In genomic region chr17:37525427-37525826, GRCm38 (mm10) we compare ENCODE assay signal across 28 mouse cellular contexts. TPM values are rescaled to one million over a fixed set of nuclear protein-coding genes. Genes with fewer than 3 reads are reported as not detected.
A peak's percentile ranks its signal among the peaks of the same experiment; 100 is the strongest.
DNase-seq lines count a peak whose midpoint lies in the region; ATAC-seq and TF ChIP-seq lines count a peak whose summit lies in the region.
"Not testable (repeated sequence)": the region's sequence is repeated elsewhere in the genome, so short reads cannot be mapped to it uniquely, and the experiment has no call there.
"Had no signal": no experiment of that assay in that cellular context is flagged by ENCODE, and none has a peak within 500 bp of the region (broad histone marks: within the 10 kb centered on the region; RNA-seq: fewer than 3 reads in every experiment).

No protein-coding gene starts in this region.

- not testable (repeated sequence) for H3K4me1 ChIP-seq in lung, postnatal 0 days (ENCODE audit: insufficient read depth, low read depth, low read length)

- not testable (repeated sequence) for TF ChIP-seq EP300 in lung, postnatal 0 days (IDR thresholded peaks at IDR 0.05)

- not testable (repeated sequence) for H3K9me3 ChIP-seq in lung, postnatal 0 days (ENCODE audit: low read length)

- peak; percentile 3 for DNase-seq in left cerebral cortex, adult 9 months (ENCODE audit: low spot score in 2 of 2)
- DNase-seq in lung, postnatal 0 days (ENCODE audit: low spot score), result peak; percentile 4

- TF ChIP-seq CTCF in lung, postnatal 0 days (IDR thresholded peaks at IDR 0.05), result not testable (repeated sequence)

- H3K79me2 ChIP-seq in macrophage (ENCODE audit: inconsistent target), result peaks cover 32% of the 10 kb centered on the region

- not testable (repeated sequence) for H3K4me3 ChIP-seq in lung, postnatal 0 days (ENCODE audit: low read depth, low read length)
- H3K4me3 ChIP-seq in macrophage (ENCODE audit: inconsistent target), result peak overlapping the region; percentile 28; the same call in 1 of the 2 replicates

- not testable (repeated sequence) for H3K4me2 ChIP-seq in lung, postnatal 0 days (replicated peaks; ENCODE audit: low read depth, low read length)

- H3K27me3 ChIP-seq in lung, postnatal 0 days (replicated peaks; ENCODE audit: insufficient read depth, low read length), result not testable (repeated sequence)

- 37% methylated on average over 1 of the region's 1 CpGs for WGBS in lung, postnatal 0 days
- 7% methylated on average over 1 of the region's 1 CpGs for WGBS in macrophage (ENCODE audit: missing documents)

- H3K36me3 ChIP-seq in lung, postnatal 0 days (ENCODE audit: insufficient read depth, low read length); macrophage (ENCODE audit: inconsistent target): not testable (repeated sequence)

- peak; percentile 90 for ATAC-seq in common myeloid progenitor, adult 5-6 weeks (replicated peaks; ENCODE audit: low read depth, poor library complexity, severe bottlenecking)
- peak; percentile 64 to 71 for ATAC-seq in hematopoietic stem cell, adult 5-6 weeks (replicated peaks in 1 of 2; ENCODE audit: insufficient read depth in 1 of 2, low FRiP score in 2 of 2, low TSS enrichment in 1 of 2, low read depth in 1 of 2, poor library complexity in 2 of 2, severe bottlenecking in 2 of 2)
- ATAC-seq in lung, postnatal 0 days, result not testable (repeated sequence)
- ATAC-seq in monocyte, adult 5-6 weeks (replicated peaks; ENCODE audit: insufficient number of reproducible peaks, low FRiP score, low TSS enrichment, poor library complexity, severe bottlenecking), result peak; percentile 63; the same call in 1 of the 2 replicates

- H3K9ac ChIP-seq in lung, postnatal 0 days (replicated peaks; ENCODE audit: low read depth), result not testable (repeated sequence)

- H3K27ac ChIP-seq in lung, postnatal 0 days (ENCODE audit: low read length), result not testable (repeated sequence)
- H3K27ac ChIP-seq in macrophage, result peak overlapping the region; percentile 97

RNA-seq across cellular contexts. Expression of gene Olfr111, which starts 17.6 kb away (rescaled TPM):
- not detected in 2 replicates for total RNA-seq in common myeloid progenitor, adult 5-6 weeks (2017)
- not detected in 2 replicates for total RNA-seq in hematopoietic stem cell, adult 5-6 weeks (2017)
- polyA plus RNA-seq in lung, postnatal 0 days (2015; fragmentation: Nextera tagmentation; extraction: Ambion mirVana), result not detected in 2 replicates
- total RNA-seq in macrophage (2018; cell fraction: chromatin; rRNA removed), result 100 to 1,000 TPM in 17 of 26 experiments, 10 to 100 TPM in 9; 42.4 to 352 (median 152) TPM
- 10 to 100 TPM in 1 of 26 experiments, 1 to 10 TPM in 25; 1.1 to 10.9 (median 3.7) TPM for total RNA-seq in macrophage (2018; cell fraction: cytosol; rRNA removed)
- 100 to 1,000 TPM in 16 of 26 experiments, 10 to 100 TPM in 10; 32.1 to 328 (median 166) TPM for total RNA-seq in macrophage (2018; cell fraction: nucleus; rRNA removed)
- 3.2 to 5.6 TPM (median 4.0 TPM) in 3 replicates for polyA plus RNA-seq in macrophage (2018)
- total RNA-seq in monocyte, adult 5-6 weeks (2017), result 0.29 TPM in 1 of 3 replicates, not detected in the others
- total RNA-seq: adrenal gland, postnatal 14 days; adrenal gland, postnatal 4 days; gastrocnemius, adult 8-10 months; gastrocnemius, postnatal 25 days; heart, adult 2 months; heart, postnatal 14 days; heart, postnatal 4 days; MEL had no signal
- polyA plus RNA-seq: C2C12; CD4-positive, CD25-positive, alpha-beta regulatory T cell, adult 4 months; embryonic facial prominence, embryonic 12.5 days; embryonic facial prominence, embryonic 15.5 days; forebrain, embryonic 11.5 days; forebrain, embryonic 14.5 days; forebrain, postnatal 0 days; heart, adult 2 months; heart, embryonic 10.5 days; heart, embryonic 13.5 days; heart, embryonic 16.5 days; hindbrain, embryonic 12.5 days; hindbrain, embryonic 15.5 days had no signal

RNA-seq across cellular contexts. Expression of gene Olfr110, which starts 33.2 kb away (rescaled TPM):
- not detected in 2 replicates for total RNA-seq in common myeloid progenitor, adult 5-6 weeks (2017)
- total RNA-seq in hematopoietic stem cell, adult 5-6 weeks (2017), result not detected in 2 replicates
- polyA plus RNA-seq in lung, postnatal 0 days (2015; fragmentation: Nextera tagmentation; extraction: Ambion mirVana), result 0.13 TPM in 1 of 2 replicates, not detected in the other
- 10 to 100 TPM in 10 of 26 experiments, 1 to 10 TPM in 16; 2.6 to 22.0 (median 8.9) TPM for total RNA-seq in macrophage (2018; cell fraction: chromatin; rRNA removed)
- total RNA-seq in macrophage (2018; cell fraction: cytosol; rRNA removed), result 1 to 10 TPM in 10 of 26 experiments, under 1 TPM in 16; 0.30 to 2.2 (median 0.87) TPM
- 10 to 100 TPM in 15 of 26 experiments, 1 to 10 TPM in 11; 3.6 to 20.9 (median 10.9) TPM for total RNA-seq in macrophage (2018; cell fraction: nucleus; rRNA removed)
- polyA plus RNA-seq in macrophage (2018), result 1.6 to 2.2 TPM (median 1.9 TPM) in 3 replicates
- total RNA-seq in monocyte, adult 5-6 weeks (2017), result not detected in 3 replicates
- total RNA-seq: adrenal gland, adult 2 months; adrenal gland, postnatal 14 days; adrenal gland, postnatal 4 days; forebrain, postnatal 0 days; gastrocnemius, adult 8-10 months; gastrocnemius, postnatal 25 days; heart, adult 2 months; heart, postnatal 14 days; heart, postnatal 4 days; MEL had no signal
- polyA plus RNA-seq: C2C12; CD4-positive, CD25-positive, alpha-beta regulatory T cell, adult 4 months; embryonic facial prominence, embryonic 12.5 days; forebrain, embryonic 11.5 days; forebrain, embryonic 14.5 days; forebrain, postnatal 0 days; gonadal fat pad, adult 2 months; heart, adult 2 months; heart, embryonic 10.5 days; heart, embryonic 13.5 days; heart, embryonic 16.5 days; hindbrain, embryonic 12.5 days; hindbrain, embryonic 15.5 days had no signal

RNA-seq across cellular contexts. Expression of gene H2-M2, which starts 42.1 kb away (rescaled TPM):
- not detected in 2 replicates for total RNA-seq in common myeloid progenitor, adult 5-6 weeks (2017)
- total RNA-seq in hematopoietic stem cell, adult 5-6 weeks (2017), result not detected in 2 replicates
- polyA plus RNA-seq in lung, postnatal 0 days (2015; fragmentation: Nextera tagmentation; extraction: Ambion mirVana), result not detected in 2 replicates
- total RNA-seq in macrophage (2018; cell fraction: chromatin; rRNA removed), result 100 to 1,000 TPM in 2 of 26 experiments, 10 to 100 TPM in 17, 1 to 10 TPM in 5, under 1 TPM in 1, not detected in 1; 0.86 to 151 (median 20.0) TPM
- total RNA-seq in macrophage (2018; cell fraction: cytosol; rRNA removed), result 100 to 1,000 TPM in 1 of 26 experiments, 10 to 100 TPM in 14, 1 to 10 TPM in 8, under 1 TPM in 3; 0.74 to 137 (median 23.0) TPM
- 100 to 1,000 TPM in 5 of 26 experiments, 10 to 100 TPM in 16, 1 to 10 TPM in 4, under 1 TPM in 1; 0.69 to 306 (median 44.5) TPM for total RNA-seq in macrophage (2018; cell fraction: nucleus; rRNA removed)
- polyA plus RNA-seq in macrophage (2018), result 1.0 to 2.2 TPM (median 1.7 TPM) in 3 replicates
- total RNA-seq in monocyte, adult 5-6 weeks (2017), result 0.87 to 3.0 TPM in 2 of 3 replicates, not detected in the other
- total RNA-seq: adrenal gland, postnatal 14 days; forebrain, postnatal 0 days; gastrocnemius, adult 8-10 months; gastrocnemius, postnatal 25 days; heart, adult 2 months; heart, postnatal 4 days; MEL had no signal
- polyA plus RNA-seq: C2C12; CD4-positive, CD25-positive, alpha-beta regulatory T cell, adult 4 months; embryonic facial prominence, embryonic 12.5 days; embryonic facial prominence, embryonic 15.5 days; forebrain, embryonic 11.5 days; forebrain, embryonic 14.5 days; forebrain, postnatal 0 days; gonadal fat pad, adult 2 months; heart, embryonic 10.5 days; heart, embryonic 13.5 days; hindbrain, embryonic 12.5 days; hindbrain, embryonic 15.5 days had no signal

RNA-seq across cellular contexts. Expression of gene Olfr112, which starts 43.8 kb away (rescaled TPM):
- not detected in 2 replicates for total RNA-seq in common myeloid progenitor, adult 5-6 weeks (2017)
- total RNA-seq in hematopoietic stem cell, adult 5-6 weeks (2017), result not detected in 2 replicates
- not detected in 2 replicates for polyA plus RNA-seq in lung, postnatal 0 days (2015; fragmentation: Nextera tagmentation; extraction: Ambion mirVana)
- under 1 TPM in 4 of 26 experiments, not detected in 22; 0.17 to 0.33 (median 0.23) TPM for total RNA-seq in macrophage (2018; cell fraction: chromatin; rRNA removed)
- not detected for total RNA-seq in macrophage (2018; cell fraction: cytosol; rRNA removed)
- 1 to 10 TPM in 1 of 26 experiments, under 1 TPM in 1, not detected in 24; 0.65 to 2.1 TPM for total RNA-seq in macrophage (2018; cell fraction: nucleus; rRNA removed)
- not detected in 3 replicates for polyA plus RNA-seq in macrophage (2018)
- not detected in 3 replicates for total RNA-seq in monocyte, adult 5-6 weeks (2017)
- total RNA-seq: adrenal gland, adult 2 months; adrenal gland, postnatal 14 days; adrenal gland, postnatal 4 days; forebrain, postnatal 0 days; gastrocnemius, adult 8-10 months; gastrocnemius, postnatal 25 days; heart, adult 2 months; heart, postnatal 14 days; heart, postnatal 4 days; MEL had no signal
- polyA plus RNA-seq: adrenal gland, adult 2 months; C2C12; CD4-positive, CD25-positive, alpha-beta regulatory T cell, adult 4 months; embryonic facial prominence, embryonic 12.5 days; embryonic facial prominence, embryonic 15.5 days; forebrain, embryonic 11.5 days; forebrain, embryonic 14.5 days; forebrain, postnatal 0 days; gonadal fat pad, adult 2 months; heart, adult 2 months; heart, embryonic 10.5 days; heart, embryonic 13.5 days; heart, embryonic 16.5 days; hindbrain, embryonic 12.5 days; hindbrain, embryonic 15.5 days had no signal

RNA-seq across cellular contexts. Expression of gene Olfr113, which starts 52.0 kb away (rescaled TPM):
- not detected in 2 replicates for total RNA-seq in common myeloid progenitor, adult 5-6 weeks (2017)
- not detected in 2 replicates for total RNA-seq in hematopoietic stem cell, adult 5-6 weeks (2017)
- not detected in 2 replicates for polyA plus RNA-seq in lung, postnatal 0 days (2015; fragmentation: Nextera tagmentation; extraction: Ambion mirVana)
- not detected for total RNA-seq in macrophage (2018; cell fraction: chromatin; rRNA removed)
- not detected for total RNA-seq in macrophage (2018; cell fraction: cytosol; rRNA removed)
- not detected for total RNA-seq in macrophage (2018; cell fraction: nucleus; rRNA removed)
- polyA plus RNA-seq in macrophage (2018), result not detected in 3 replicates
- not detected in 3 replicates for total RNA-seq in monocyte, adult 5-6 weeks (2017)
- total RNA-seq: adrenal gland, adult 2 months; adrenal gland, postnatal 14 days; adrenal gland, postnatal 4 days; forebrain, postnatal 0 days; gastrocnemius, adult 8-10 months; gastrocnemius, postnatal 25 days; heart, adult 2 months; heart, postnatal 14 days; heart, postnatal 4 days; MEL had no signal
- polyA plus RNA-seq: adrenal gland, adult 2 months; C2C12; CD4-positive, CD25-positive, alpha-beta regulatory T cell, adult 4 months; embryonic facial prominence, embryonic 12.5 days; embryonic facial prominence, embryonic 15.5 days; forebrain, embryonic 11.5 days; forebrain, embryonic 14.5 days; forebrain, postnatal 0 days; gonadal fat pad, adult 2 months; heart, adult 2 months; heart, embryonic 10.5 days; heart, embryonic 13.5 days; heart, embryonic 16.5 days; hindbrain, embryonic 12.5 days; hindbrain, embryonic 15.5 days had no signal
